Mouse (Mus musculus): Measurements from ENCODE around the gene Fzd4. TPM values are rescaled to one million over a fixed set of nuclear protein-coding genes. Genes with fewer than 3 reads are reported as not detected.

Gene Fzd4
- polyA plus RNA-seq, 1 experiment from 2014 or later, result 8.1 TPM

DNA sequence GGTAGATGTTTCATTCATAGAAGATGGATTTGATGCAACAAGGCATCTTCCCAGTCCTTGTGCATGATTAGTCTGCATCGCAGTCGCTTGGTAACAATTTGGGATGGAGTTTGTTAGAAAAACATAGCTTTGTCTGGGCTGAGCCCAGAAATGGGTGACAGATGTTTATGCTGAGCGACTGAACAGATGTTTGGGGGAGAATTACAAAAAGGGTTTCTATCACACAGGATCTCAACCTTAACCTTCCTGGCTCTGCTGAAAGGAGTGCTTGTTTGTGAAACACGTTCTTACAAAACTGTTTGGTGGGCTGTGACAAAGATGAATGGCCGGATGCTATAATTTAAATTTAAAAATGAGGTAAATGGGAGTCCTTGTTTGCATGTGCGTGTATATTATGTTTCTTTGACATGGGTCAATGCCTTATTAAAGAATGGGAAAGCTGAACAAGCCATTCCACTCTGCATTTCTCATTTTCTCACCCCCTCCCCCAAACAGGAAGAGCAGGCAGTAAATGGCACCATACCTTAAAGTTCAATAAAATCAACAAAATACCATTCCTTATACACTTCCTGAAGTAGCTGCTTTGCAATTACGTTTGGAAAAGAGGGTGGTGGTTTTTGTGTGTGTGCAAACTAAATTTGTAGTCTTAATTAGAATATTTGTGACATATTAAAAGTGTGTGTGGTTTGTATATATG lies 52.4 kb downstream of the Fzd4 start:
- Histone ChIP-seq H3K27me3 (ENCODE audit: control insufficient read depth, insufficient read depth, low read length) (no peaks in the 10 kb centered on the region), H3K36me3 (ENCODE audit: control insufficient read depth, insufficient read depth, low read length) (no peaks in the 10 kb centered on the region), H3K4me3 (ENCODE audit: low read depth, low read length) (no peak overlapping the region), H3K9me3 (ENCODE audit: control insufficient read depth, low read length) (no peaks in the 10 kb centered on the region), H3K4me2 (replicated peaks; ENCODE audit: low read depth) (no peak overlapping the region), H3K9ac (ENCODE audit: low read length) (no peak overlapping the region), H3K27ac (replicated peaks) (no peak overlapping the region), H3K4me1 (replicated peaks; ENCODE audit: control insufficient read depth, insufficient read depth) (no peaks in the 10 kb centered on the region)
- DNase-seq (ENCODE audit: low spot score) (no peak), ATAC-seq (ENCODE audit: low FRiP score, low TSS enrichment) (no peak)
- WGBS, result 22% methylated on average over 7 of the region's 7 CpGs
- no peak for TF ChIP-seq EP300 (optimal IDR thresholded peaks at IDR 0.05)
- TF ChIP-seq CTCF (IDR thresholded peaks at IDR 0.05; ENCODE audit: low read depth), result no peak

GRCm38 (mm10) chr7:89459691-89460090 lies 55.5 kb downstream of the Fzd4 start:
- WGBS, result 62% methylated on average over 2 of the region's 2 CpGs

DNA sequence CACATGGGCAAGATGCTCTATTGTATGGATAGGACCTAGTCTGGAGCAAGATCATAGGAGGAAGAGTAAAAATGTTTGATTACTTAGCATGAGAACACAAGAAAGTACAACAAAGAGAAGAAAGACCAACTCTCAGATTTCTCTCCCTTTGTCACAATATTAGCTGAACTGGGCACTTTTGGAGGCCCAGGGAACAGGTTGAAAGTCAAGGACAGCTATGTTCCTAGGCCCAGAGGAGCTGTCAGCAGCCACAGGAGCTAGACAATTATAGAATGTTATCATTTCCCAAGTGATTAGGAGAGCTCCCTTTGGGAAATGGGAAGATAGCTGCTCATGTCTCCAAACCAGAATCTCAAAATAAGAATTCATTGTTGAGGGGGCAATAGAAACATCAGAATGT lies 56.8 kb downstream of the Fzd4 start:
- Histone ChIP-seq H3K4me3 (ENCODE audit: low read depth, low read length) (no peak overlapping the region), H3K27me3 (ENCODE audit: control insufficient read depth, insufficient read depth, low read length) (no peaks in the 10 kb centered on the region), H3K9ac (ENCODE audit: low read length) (no peak overlapping the region), H3K4me1 (replicated peaks; ENCODE audit: control insufficient read depth, insufficient read depth) (no peaks in the 10 kb centered on the region), H3K27ac (replicated peaks) (no peak overlapping the region), H3K4me2 (replicated peaks; ENCODE audit: low read depth) (no peak overlapping the region), H3K36me3 (ENCODE audit: control insufficient read depth, insufficient read depth, low read length) (no peaks in the 10 kb centered on the region), H3K9me3 (ENCODE audit: control insufficient read depth, low read length) (no peaks in the 10 kb centered on the region)
- TF ChIP-seq EP300 (optimal IDR thresholded peaks at IDR 0.05), result no peak
- TF ChIP-seq CTCF (IDR thresholded peaks at IDR 0.05; ENCODE audit: low read depth), result no peak
- DNase-seq (ENCODE audit: low spot score), result no peak
- ATAC-seq (ENCODE audit: low FRiP score, low TSS enrichment), result no peak

More at GRCm38 (mm10) chr7:89459691-89460090, 55.5 kb downstream of the Fzd4 start:
- Histone ChIP-seq H3K4me1 (replicated peaks; ENCODE audit: control insufficient read depth, insufficient read depth) (no peaks in the 10 kb centered on the region), H3K36me3 (ENCODE audit: control insufficient read depth, insufficient read depth, low read length) (no peaks in the 10 kb centered on the region), H3K4me2 (replicated peaks; ENCODE audit: low read depth) (no peak overlapping the region), H3K9ac (ENCODE audit: low read length) (no peak overlapping the region), H3K27ac (replicated peaks) (no peak overlapping the region), H3K27me3 (ENCODE audit: control insufficient read depth, insufficient read depth, low read length) (no peaks in the 10 kb centered on the region), H3K4me3 (ENCODE audit: low read depth, low read length) (no peak overlapping the region), H3K9me3 (ENCODE audit: control insufficient read depth, low read length) (no peaks in the 10 kb centered on the region)
- no peak for DNase-seq (ENCODE audit: low spot score)
- TF ChIP-seq EP300 (optimal IDR thresholded peaks at IDR 0.05), result no peak
- no peak for TF ChIP-seq CTCF (IDR thresholded peaks at IDR 0.05; ENCODE audit: low read depth)
- ATAC-seq (ENCODE audit: low FRiP score, low TSS enrichment), result no peak

DNA sequence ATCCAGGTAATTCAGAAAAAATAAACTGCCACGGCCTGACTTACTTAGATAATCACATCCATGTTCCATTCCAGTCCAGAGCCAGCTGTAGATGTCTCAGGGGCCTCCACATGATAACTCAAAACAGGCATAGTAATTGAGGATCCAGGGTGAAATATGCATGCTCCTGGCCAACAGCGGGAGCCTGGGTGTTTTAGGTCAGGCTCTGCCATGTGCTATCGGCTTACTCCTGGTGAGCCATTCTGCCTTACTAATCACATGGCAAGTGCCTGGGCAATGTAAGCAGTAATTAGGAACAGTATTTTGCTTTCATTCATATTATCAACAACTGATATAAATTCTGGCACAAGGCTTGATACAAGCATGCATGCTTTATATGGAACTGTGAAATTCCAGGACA lies 57.2 kb downstream of the Fzd4 start:
- H3K9ac ChIP-seq (ENCODE audit: low read length), result no peak overlapping the region
- no peaks in the 10 kb centered on the region for H3K27me3 ChIP-seq (ENCODE audit: control insufficient read depth, insufficient read depth, low read length)
- TF ChIP-seq EP300 (optimal IDR thresholded peaks at IDR 0.05), result no peak
- TF ChIP-seq CTCF (IDR thresholded peaks at IDR 0.05; ENCODE audit: low read depth), result no peak
- H3K4me1 ChIP-seq (replicated peaks; ENCODE audit: control insufficient read depth, insufficient read depth), result no peaks in the 10 kb centered on the region
- H3K4me3 ChIP-seq (ENCODE audit: low read depth, low read length), result no peak overlapping the region
- H3K4me2 ChIP-seq (replicated peaks; ENCODE audit: low read depth), result no peak overlapping the region
- no peaks in the 10 kb centered on the region for H3K36me3 ChIP-seq (ENCODE audit: control insufficient read depth, insufficient read depth, low read length)
- DNase-seq (ENCODE audit: low spot score) (no peak), ATAC-seq (ENCODE audit: low FRiP score, low TSS enrichment) (no peak)
- 72% methylated on average over 3 of the region's 3 CpGs for WGBS
- H3K9me3 ChIP-seq (ENCODE audit: control insufficient read depth, low read length), result no peaks in the 10 kb centered on the region
- no peak overlapping the region for H3K27ac ChIP-seq (replicated peaks)

Other genes with a start within 250 kb of the Fzd4 start
- gene Tmem135, start 133 bp upstream of the Fzd4 start, polyA plus RNA-seq (2015; fragmentation: Nextera tagmentation; extraction: Ambion mirVana), result 21.0 and 21.2 TPM in 2 replicates
- 58.3 and 67.7 TPM in 2 replicates for gene Prss23, start 122.8 kb downstream of the Fzd4 start, polyA plus RNA-seq (2015; fragmentation: Nextera tagmentation; extraction: Ambion mirVana)
- 4.8 and 5.9 TPM in 2 replicates for gene Me3, start 228.0 kb downstream of the Fzd4 start, polyA plus RNA-seq (2015; fragmentation: Nextera tagmentation; extraction: Ambion mirVana)

All from stomach, postnatal 0 days (tissue).